Mouse (Mus musculus) adrenal gland, postnatal 36 days (tissue): ENCODE measurements at regions not wholly inside any gene's neighbourhood (a gene's known extent, or its start where the extent isn't known, plus 50 kb on each side); places are given as distances from the start of the nearest gene placed in this dataset.

Experiments used
- DNase-seq, 2 experiments: peaks; one replicate each; pipeline ENCODE4 v3.0.0; 2021; ENCODE audit warnings: mixed read lengths in 1 of 2

- peak; percentile 24 to 43 for DNase-seq
These were observed 54.7 kb upstream of the Pappa2 start for GRCm38 (mm10) chr1:159034952-159035351.

- DNase-seq: no peak
These were observed 56.1 kb upstream of the Pappa2 start for GRCm38 (mm10) chr1:159036371-159036770.

- DNase-seq: no peak
These were observed 65.6 kb upstream of the Pappa2 start for GRCm38 (mm10) chr1:159045870-159046385.

- DNase-seq: peak; percentile 8 to 25
These were observed 84.7 kb upstream of the Pappa2 start for GRCm38 (mm10) chr1:159065024-159065423.

- DNase-seq: no peak
These were observed 118.9 kb upstream of the Pappa2 start for GRCm38 (mm10) chr1:159099205-159099604.

- DNase-seq: no peak
These were observed 109.9 kb upstream of the Cop1 start for GRCm38 (mm10) chr1:159122201-159122600.

- no peak for DNase-seq
These were observed 107.2 kb upstream of the Cop1 start for GRCm38 (mm10) chr1:159124874-159125273.

- DNase-seq: peak; percentile 74 to 80
These were observed 96.8 kb upstream of the Cop1 start for GRCm38 (mm10) chr1:159135301-159135700.

- DNase-seq: no peak
These were observed 84.2 kb upstream of the Cop1 start for GRCm38 (mm10) chr1:159147788-159148497.

- no peak for DNase-seq
These were observed 83.5 kb upstream of the Cop1 start for GRCm38 (mm10) chr1:159148498-159149187.

GRCm38 (mm10) chr1:159149207-159149606, 82.9 kb upstream of the Cop1 start:
- DNase-seq: no peak

- DNase-seq: no peak
These were observed 82.4 kb upstream of the Cop1 start for GRCm38 (mm10) chr1:159149721-159150120.

- DNase-seq: no peak
These were observed 81.8 kb upstream of the Cop1 start for GRCm38 (mm10) chr1:159150351-159150750.

- no peak for DNase-seq
These were observed 75.7 kb upstream of the Cop1 start for GRCm38 (mm10) chr1:159156428-159156827.

GRCm38 (mm10) chr1:159160035-159160960, 71.8 kb upstream of the Cop1 start:
- DNase-seq: no peak

GRCm38 (mm10) chr1:159163113-159163885, 68.8 kb upstream of the Cop1 start:
- no peak for DNase-seq

GRCm38 (mm10) chr1:159182031-159182430, 50.1 kb upstream of the Cop1 start:
- DNase-seq: no peak
